Comparison of ENCODE assay signal across 14 mouse cellular contexts in the genomic region with DNA sequence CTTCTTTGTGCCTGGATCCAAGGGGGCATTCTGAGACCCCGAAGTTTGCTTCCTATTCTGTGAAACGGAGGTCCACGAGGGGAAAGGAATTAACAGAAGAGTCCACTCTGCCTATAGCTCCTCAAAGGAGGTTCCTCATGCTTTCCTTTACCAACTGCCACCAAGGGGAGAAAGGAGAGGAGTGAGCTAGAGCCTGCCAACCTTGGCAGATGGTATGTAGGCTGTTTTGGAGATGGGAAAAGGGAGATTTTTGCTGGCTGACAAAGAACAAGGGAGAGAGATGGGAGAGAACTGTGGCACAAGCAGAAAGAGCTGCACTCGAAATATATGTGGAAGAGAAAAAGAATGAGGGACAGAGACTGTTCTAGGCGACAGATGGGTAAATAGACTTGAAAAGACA. TPM values are rescaled to one million over a fixed set of nuclear protein-coding genes. Genes with fewer than 3 reads are reported as not detected.
A peak's percentile ranks its signal among the peaks of the same experiment; 100 is the strongest.
DNase-seq lines count a peak whose midpoint lies in the region; ATAC-seq lines count a peak whose summit lies in the region.
"Had no signal": no experiment of that assay in that cellular context is flagged by ENCODE, and none has a peak within 500 bp of the region (broad histone marks: within the 10 kb centered on the region; RNA-seq: fewer than 3 reads in every experiment).

No protein-coding gene starts in this region.

- no peak for ATAC-seq in erythroblast, adult 5-6 weeks (replicated peaks; ENCODE audit: low FRiP score, poor library complexity, severe bottlenecking)
- ATAC-seq: forebrain, postnatal 0 days had no signal

- DNase-seq in right cerebral cortex, adult 2 months (ENCODE audit: low spot score in 2 of 2) = peak; percentile 55 to 64
- no peak for DNase-seq in right cerebral cortex, postnatal 14 days
- peak; percentile 56 to 82 for DNase-seq in frontal cortex, postnatal 36 days (ENCODE audit: low spot score in 2 of 2)
- DNase-seq in left cerebral cortex, adult 18-20 months (ENCODE audit: low spot score in 2 of 2) = peak; percentile 69 to 77
- peak; percentile 97 for DNase-seq in telencephalon, adult 2 months (ENCODE audit: low read depth, low spot score)
- no peak for DNase-seq in thymus, postnatal 4 days
- DNase-seq in embryo, embryonic 10.5 days (ENCODE audit: low spot score) = no peak
- DNase-seq: forebrain, postnatal 0 days; kidney, adult 11 months; kidney, postnatal 4 days; lung, adult 18-20 months; thymus, adult 18-20 months had no signal

RNA-seq across cellular contexts. Expression of a gene that starts 28.0 kb away (rescaled TPM):
- 100 to 1,000 TPM; 104 to 109 TPM for total RNA-seq in left cerebral cortex, adult 18-20 months (2021)
- total RNA-seq in erythroblast, adult 5-6 weeks (2015; ENCODE audit: low replicate concordance) = 2.1 and 6.3 TPM in 2 replicates
- 4.0 and 5.9 TPM in 2 replicates for total RNA-seq in erythroblast, adult 5-6 weeks (2017; ENCODE audit: low replicate concordance)
- total RNA-seq: common myeloid progenitor, adult 5-6 weeks had no signal

RNA-seq across cellular contexts. Expression of a gene that starts 33.9 kb away (rescaled TPM):
- 100 to 1,000 TPM; 169 to 182 TPM for total RNA-seq in left cerebral cortex, adult 18-20 months (2021)
- total RNA-seq in erythroblast, adult 5-6 weeks (2015; ENCODE audit: low replicate concordance) = not detected in 2 replicates
- total RNA-seq in erythroblast, adult 5-6 weeks (2017; ENCODE audit: low replicate concordance) = not detected in 2 replicates
- total RNA-seq: common myeloid progenitor, adult 5-6 weeks had no signal

Comparison
In these comparisons a context has a peak if more than half of its experiments do, and no peak if none do; other contexts are left out.
1. DNase-seq: peak in right cerebral cortex, adult 2 months (2 of 2), frontal cortex, postnatal 36 days (2 of 2), left cerebral cortex, adult 18-20 months (2 of 2) and telencephalon, adult 2 months (single experiment); none in right cerebral cortex, postnatal 14 days (single experiment), thymus, postnatal 4 days (single experiment) and embryo, embryonic 10.5 days (single experiment).
2. RNA of a gene that starts 28.0 kb away (total RNA-seq): 104 to 109 TPM in left cerebral cortex, adult 18-20 months; 2.1 to 6.3 TPM in erythroblast, adult 5-6 weeks; every median in the first group is over 10 times any median in the second.
3. RNA of a gene that starts 33.9 kb away (total RNA-seq): 169 to 182 TPM in left cerebral cortex, adult 18-20 months; not detected in erythroblast, adult 5-6 weeks; every median in the first group is over 100 times any median in the second.